Mouse (Mus musculus) adrenal gland, postnatal 25 days (tissue): ENCODE results near the gene Samd5. TPM values are rescaled to one million over a fixed set of nuclear protein-coding genes. Genes with fewer than 3 reads are reported as not detected.

Experiments
- DNase-seq: peaks from one replicate; pipeline ENCODE4 v3.0.0; 2021; ENCODE audit warnings: mixed read lengths
- total RNA-seq: library from RNA; stranded (reverse); gene quantifications from 2 replicates; pipeline ENCODE4 v1.2.3, GENCODE M21; 2021

Gene Samd5
- total RNA-seq, 1 experiment from 2014 or later = 8.7 TPM

- DNase-seq = no peak
Observed at GRCm38 (mm10) chr10:9650050-9650825, 24.8 kb downstream of the Samd5 start.

- DNase-seq = no peak
Observed at GRCm38 (mm10) chr10:9648464-9648863, 26.5 kb downstream of the Samd5 start.

DNA sequence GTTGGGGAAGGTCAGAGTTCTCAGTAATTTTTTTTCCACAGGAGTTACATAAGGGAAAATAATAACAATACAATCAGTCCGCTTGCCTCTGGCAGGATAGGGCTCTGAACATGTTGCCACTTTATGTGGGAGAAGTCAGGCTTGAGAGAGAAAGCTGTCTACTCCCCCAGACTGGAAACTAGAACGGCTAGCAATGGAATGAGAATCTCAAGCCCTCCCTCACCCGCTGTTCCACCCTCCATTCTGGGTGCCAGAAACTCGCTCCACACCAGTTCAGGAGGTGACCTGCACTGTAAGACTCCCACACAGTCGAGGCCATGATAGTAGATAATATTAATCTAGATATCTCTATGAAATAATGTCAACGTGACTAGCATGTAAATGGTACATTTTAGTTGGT lies 27.3 kb downstream of the Samd5 start:
- DNase-seq = no peak

GRCm38 (mm10) chr10:9646391-9646790 lies 28.6 kb downstream of the Samd5 start:
- no peak for DNase-seq

GRCm38 (mm10) chr10:9643531-9643930 lies 31.5 kb downstream of the Samd5 start:
- no peak for DNase-seq

DNA sequence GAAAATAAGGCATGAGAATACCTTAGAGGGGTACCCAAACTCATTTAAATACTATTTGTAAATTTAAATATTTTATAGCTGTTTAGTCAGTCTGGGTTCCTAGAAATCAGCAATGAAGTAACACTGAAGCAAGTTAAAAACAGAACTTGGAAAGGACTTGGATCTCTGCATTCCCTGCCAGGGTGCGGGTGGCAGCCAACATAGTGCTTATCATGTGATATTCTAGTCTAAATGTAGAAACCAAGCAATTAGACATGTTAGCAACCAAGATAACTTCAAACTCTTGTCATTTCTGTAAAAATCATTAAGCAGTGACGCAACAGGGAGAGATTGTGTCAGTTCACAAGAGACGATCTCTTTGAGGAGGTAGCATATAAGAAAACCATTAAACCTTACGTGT lies 32.9 kb downstream of the Samd5 start:
- DNase-seq = no peak

GRCm38 (mm10) chr10:9640678-9641077 lies 34.3 kb downstream of the Samd5 start:
- DNase-seq = no peak

DNA sequence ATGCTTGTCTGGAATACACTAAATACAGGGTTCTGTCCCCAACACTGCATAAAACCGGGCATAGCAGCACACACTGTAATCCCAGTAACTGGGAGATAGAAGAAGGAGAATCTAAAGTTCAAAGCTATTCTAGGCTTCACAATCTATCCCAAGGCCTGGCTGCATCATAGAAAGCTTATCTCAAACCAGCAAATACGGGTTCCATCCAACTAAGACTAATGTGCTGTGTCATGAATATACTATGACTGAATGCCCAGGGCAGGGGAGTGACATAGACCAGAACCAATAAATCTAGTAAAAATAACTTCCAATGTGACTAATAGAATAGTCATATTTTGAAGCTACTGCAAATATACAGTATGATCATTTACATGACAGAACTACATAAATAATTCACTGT lies 35.0 kb downstream of the Samd5 start:
- DNase-seq = no peak

DNA sequence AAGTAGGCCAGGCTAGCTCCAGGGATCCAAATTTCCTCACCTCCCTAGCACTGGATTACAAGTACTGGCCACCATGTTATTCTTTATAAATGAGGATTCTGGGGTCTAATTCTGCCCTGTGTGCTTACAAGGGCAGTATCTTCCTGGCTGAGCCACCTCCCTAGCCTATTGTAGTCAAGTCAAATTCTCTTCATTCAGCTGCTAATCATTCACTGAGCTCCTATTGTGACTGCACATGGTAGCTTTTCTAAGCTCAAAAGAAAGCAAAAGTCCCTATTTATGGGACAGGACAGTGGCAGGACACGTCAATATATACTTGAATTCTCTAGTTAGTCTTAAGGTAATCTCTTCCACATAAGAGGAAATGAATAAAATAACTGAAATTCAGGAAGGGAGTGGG lies 49.7 kb downstream of the Samd5 start:
- DNase-seq = no peak

GRCm38 (mm10) chr10:9621926-9622688 lies 52.9 kb downstream of the Samd5 start:
- DNase-seq = no peak

DNA sequence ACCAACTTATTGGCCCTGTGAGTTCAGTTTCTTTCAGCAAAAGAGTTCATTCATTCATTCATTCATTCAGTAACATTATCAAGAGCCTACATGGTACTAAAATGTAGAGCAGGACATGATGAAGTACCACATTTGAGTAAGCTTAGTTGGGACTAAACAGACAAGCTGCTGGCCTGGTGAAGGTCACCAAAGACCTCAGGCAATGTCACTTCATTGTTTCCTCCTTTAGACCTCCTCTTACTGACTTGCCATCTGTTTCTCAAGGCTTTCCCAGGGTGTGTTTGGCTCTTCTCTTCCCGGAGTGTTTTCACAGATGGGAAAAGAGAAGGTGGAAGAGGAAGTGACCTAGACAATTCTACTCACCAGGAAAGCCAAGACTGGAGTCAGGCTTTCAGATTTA lies 54.0 kb downstream of the Samd5 start:
- DNase-seq = no peak

DNA sequence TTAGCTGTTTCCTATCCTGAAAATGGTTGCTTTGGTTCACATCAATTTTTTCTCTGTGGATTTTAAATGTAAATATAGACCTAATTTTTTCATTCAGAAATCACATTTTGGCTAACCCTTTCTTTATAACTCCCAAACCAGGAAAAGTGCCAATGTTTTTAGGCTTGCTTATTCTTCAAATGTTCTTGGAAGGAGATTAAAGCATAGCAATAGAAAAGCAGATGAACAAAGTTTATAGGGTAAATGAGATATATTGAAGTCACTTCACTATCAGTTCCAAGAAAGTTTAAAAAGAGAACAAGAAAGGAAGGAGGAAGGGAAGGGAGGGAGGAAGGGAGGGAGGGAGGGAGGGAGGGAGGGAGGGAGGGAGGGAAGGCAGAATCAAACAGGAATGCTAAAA lies 60.0 kb downstream of the Samd5 start:
- no peak for DNase-seq

- DNase-seq = no peak
Observed at GRCm38 (mm10) chr10:9608854-9609253, 66.2 kb downstream of the Samd5 start.

GRCm38 (mm10) chr10:9607155-9607554 lies 67.9 kb downstream of the Samd5 start:
- DNase-seq = no peak

- no peak for DNase-seq
Observed at GRCm38 (mm10) chr10:9605635-9606034, 69.4 kb downstream of the Samd5 start.

DNA sequence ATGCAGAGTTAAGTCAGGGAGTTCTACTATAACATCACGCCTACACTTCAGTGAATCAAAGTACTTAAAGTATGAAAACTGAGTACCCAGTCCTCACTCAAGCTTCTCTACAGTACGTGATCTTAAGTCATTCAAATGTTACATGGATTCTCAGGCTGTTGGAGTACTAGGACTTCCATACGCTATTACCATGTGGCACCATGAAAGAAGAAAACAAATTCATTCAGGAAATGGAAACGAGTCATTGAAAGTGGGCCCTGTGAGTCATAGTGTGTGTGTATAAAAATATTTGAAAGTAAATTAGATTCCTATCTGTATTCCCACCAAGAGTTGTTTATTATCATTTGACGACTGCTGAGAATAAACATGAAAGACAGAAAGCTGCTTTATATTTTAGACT lies 71.7 kb downstream of the Samd5 start:
- DNase-seq = no peak

DNA sequence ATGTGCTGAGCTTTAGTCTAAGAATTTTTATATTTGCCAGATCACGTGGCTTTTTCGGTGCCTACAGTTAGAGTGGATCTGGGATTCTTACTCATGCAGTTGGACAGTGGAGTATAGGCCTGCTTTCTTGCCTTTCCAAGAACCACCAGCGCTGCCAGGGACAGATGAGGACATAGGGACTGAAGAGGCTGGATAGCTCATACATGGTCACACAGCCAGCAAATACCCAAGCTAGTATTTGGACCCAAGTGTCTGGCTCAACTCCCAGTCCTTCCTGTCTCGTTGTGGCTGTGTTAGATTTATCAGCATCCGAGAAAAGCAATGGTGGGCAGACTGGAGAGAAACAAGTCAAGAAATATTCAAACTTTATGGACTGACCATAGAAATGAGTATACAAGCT lies 72.2 kb downstream of the Samd5 start:
- no peak for DNase-seq

DNA sequence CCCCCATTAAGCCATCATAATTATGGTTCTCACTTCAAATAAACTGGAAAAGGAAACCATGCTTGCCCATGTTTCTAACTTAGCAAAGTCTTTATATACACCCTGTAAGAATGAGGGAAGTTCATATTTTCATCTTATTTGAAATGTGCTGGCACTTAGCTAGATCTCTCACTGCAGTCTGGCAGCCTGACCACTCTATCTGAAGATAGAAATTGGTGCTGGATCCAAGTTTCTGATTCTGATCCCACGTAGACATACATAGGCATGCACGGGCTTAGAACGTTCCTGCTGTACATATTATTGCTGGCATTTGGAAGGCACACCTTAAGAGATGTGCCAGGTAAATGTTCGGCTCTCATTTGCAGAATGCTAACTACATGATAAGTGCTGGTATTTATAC lies 72.6 kb downstream of the Samd5 start:
- DNase-seq = no peak

DNA sequence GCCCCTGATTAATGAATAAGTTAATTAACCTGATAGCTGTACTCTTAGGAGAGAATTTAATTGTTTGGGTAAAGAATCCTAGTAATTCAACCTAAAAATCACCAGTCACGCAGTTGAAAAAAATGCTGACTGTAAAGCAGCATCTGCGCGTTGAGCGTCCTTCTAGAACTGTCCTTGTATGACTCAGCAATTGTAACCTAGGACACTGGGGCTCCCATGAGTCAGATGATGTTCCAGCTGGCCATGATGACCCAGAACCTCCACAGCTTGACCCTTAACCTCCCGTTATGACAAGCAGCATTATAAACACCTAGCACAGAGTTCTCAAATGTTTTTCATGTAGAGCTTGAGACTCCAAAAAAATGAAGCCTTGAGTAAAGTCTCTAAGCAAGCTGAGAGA lies 78.8 kb downstream of the Samd5 start:
- DNase-seq = no peak

DNA sequence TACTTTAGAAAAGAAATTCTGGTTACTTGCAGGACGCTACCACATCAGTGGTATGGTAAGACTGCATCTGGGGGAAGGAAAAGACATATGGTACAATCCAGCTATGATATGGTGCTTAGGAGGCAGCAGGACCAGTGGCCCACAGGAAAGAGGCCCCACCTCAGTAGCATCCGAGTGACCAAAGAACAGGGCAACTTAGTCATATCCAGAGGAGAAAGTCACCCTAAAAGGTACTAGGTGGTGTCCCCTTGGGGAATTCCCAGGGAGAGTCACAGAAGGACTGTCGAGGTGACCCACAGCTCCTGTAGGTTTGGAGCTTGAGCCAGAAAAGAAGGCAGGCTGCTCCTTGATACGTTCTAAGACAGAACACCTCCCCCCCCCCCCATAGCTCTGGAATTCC lies 80.3 kb downstream of the Samd5 start:
- DNase-seq = no peak

GRCm38 (mm10) chr10:9590606-9591005 lies 84.4 kb downstream of the Samd5 start:
- no peak for DNase-seq

- no peak for DNase-seq
Observed at GRCm38 (mm10) chr10:9586328-9586727, 88.7 kb downstream of the Samd5 start.

DNA sequence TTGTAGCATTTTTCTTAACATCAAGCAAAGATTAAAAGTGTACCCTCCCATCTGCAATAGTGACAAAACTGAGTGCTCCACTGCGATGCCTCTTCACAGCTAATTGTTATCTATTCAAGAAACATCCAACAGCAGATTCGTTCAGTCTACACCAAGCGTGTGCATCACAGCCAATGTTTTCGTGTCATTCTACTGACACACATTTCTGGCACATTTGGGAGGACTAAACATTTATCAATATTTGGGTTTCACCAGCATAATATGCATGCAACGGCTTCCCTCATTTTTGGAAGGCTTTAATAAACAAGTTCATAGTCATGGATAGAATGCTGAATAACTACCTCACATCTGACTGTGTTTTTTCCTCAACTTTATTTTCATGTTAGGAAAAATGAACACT lies 95.6 kb downstream of the Samd5 start:
- DNase-seq = no peak

- DNase-seq = peak; percentile 79
Observed at GRCm38 (mm10) chr10:9575605-9576004, 99.4 kb downstream of the Samd5 start.
